Mouse (Mus musculus) embryonic fibroblast, embryonic 13.5 days (primary cell): ENCODE data around the gene Pbrm1.

Experiments used
- CTCF ChIP-seq: IDR thresholded peaks from 2 replicates; pipeline ENCODE4 v1.5.1; 2011; ENCODE audit warnings: mild to moderate bottlenecking, control low read depth, low read length, moderate library complexity, borderline replicate concordance; ENCODE audit not compliant: insufficient read depth
- POLR2A ChIP-seq: IDR thresholded peaks from 2 replicates; pipeline ENCODE4 v1.6.1; 2011; ENCODE audit warnings: low read depth, mild to moderate bottlenecking, control low read depth, low read length, moderate library complexity

DNA sequence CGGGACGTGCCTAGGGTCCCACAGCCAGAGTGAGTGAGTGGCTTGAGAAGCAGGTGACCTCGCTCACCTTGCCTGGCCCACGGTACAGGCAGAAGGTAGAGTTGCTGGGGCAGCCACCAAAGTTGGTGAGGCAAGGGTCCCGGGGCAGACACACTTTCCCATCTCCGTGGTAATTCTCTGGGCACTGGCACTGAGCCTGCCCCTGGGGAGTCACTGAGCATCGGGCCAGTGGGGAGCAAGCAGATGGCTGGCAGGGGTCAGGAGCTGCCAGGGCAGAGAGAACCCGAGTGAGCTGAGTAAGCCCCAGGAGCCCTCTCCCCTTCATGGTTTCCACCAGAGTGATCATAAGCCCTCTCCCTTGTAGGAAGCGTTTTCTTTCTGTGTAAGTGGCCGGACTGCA, 142.7 kb downstream of the Pbrm1 start:
- TF ChIP-seq CTCF (no peak), POLR2A (no peak)
